Mouse (Mus musculus) liver, postnatal 0 days (tissue): ENCODE measurements around the gene Scn11a.

Source experiments
- CTCF ChIP-seq: sonication (generic); IDR thresholded peaks from 2 replicates; pipeline ENCODE4 v1.5.1; 2016; ENCODE audit warnings: antibody characterized with exemption, low read depth
- EP300 ChIP-seq: IDR thresholded peaks from 2 replicates; pipeline ENCODE4 v1.6.1; 2016; ENCODE audit warnings: antibody characterized with exemption, low read depth, mild to moderate bottlenecking

DNA sequence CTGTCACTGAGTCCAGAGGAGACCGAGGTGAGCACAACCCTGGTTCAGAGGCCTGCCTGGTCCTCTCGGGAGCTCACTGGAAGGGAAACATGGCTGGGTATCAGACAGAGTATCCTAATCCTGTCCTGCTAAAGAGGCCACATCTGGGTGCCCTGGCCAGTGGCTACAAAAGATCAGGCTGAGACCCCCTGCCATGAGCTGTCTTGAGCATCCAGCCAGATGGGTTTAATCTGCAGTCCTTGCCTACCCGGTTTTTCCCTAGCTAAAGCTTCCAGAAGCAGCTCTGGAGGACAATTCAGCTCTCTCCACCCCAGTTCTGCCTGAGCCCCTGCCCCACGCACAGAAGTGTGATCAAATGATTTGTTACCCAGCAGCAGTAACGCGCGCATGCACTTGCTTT is 23.4 kb upstream of the Scn11a start:
- TF ChIP-seq EP300 (no peak), CTCF (no peak)
